Mouse (Mus musculus): ENCODE measurements around the gene Btnl6. TPM values are rescaled to one million over a fixed set of nuclear protein-coding genes. Genes with fewer than 3 reads are reported as not detected.

Gene Btnl6
- polyA plus RNA-seq, 1 experiment = not detected

GRCm38 (mm10) chr17:34560438-34560837 lies 43.3 kb upstream of the Btnl6 start:
- H3K4me3 ChIP-seq (ENCODE audit: low read depth, low read length) = no peak overlapping the region
- no peak overlapping the region for H3K9ac ChIP-seq (ENCODE audit: low read depth, poor library complexity, severe bottlenecking)
- H3K36me3 ChIP-seq (ENCODE audit: control insufficient read depth, insufficient read depth, low read length, poor library complexity, severe bottlenecking) = no peaks in the 10 kb centered on the region
- H3K4me1 ChIP-seq (ENCODE audit: control insufficient read depth, insufficient read depth, low read length) = peaks cover 6% of the 10 kb centered on the region
- no peak for TF ChIP-seq EP300 (IDR thresholded peaks at IDR 0.05; ENCODE audit: insufficient read depth, low read depth, low read length)
- no peak for TF ChIP-seq POLR2A (IDR thresholded peaks at IDR 0.05; ENCODE audit: insufficient read depth, low read length)
- TF ChIP-seq CTCF (IDR thresholded peaks at IDR 0.05; ENCODE audit: low read depth, low read length) = peak; percentile 39
- no peaks in the 10 kb centered on the region for H3K27me3 ChIP-seq (ENCODE audit: control insufficient read depth, insufficient read depth, low read length, poor library complexity, severe bottlenecking)
- H3K27ac ChIP-seq (ENCODE audit: insufficient read depth, low read length) = no peak overlapping the region
- no peaks in the 10 kb centered on the region for H3K9me3 ChIP-seq (replicated peaks; ENCODE audit: control insufficient read depth, insufficient read depth, low read length, poor library complexity, severe bottlenecking)

GRCm38 (mm10) chr17:34559895-34560294 lies 42.7 kb upstream of the Btnl6 start:
- Histone ChIP-seq H3K4me3 (ENCODE audit: low read depth, low read length) (0 out of 2 replicates have a peak overlapping the region, but pooled peaks have one; percentile 18), H3K9ac (ENCODE audit: low read depth, poor library complexity, severe bottlenecking) (no peak overlapping the region), H3K4me1 (ENCODE audit: control insufficient read depth, insufficient read depth, low read length) (peaks cover 5% of the 10 kb centered on the region), H3K27me3 (ENCODE audit: control insufficient read depth, insufficient read depth, low read length, poor library complexity, severe bottlenecking) (no peaks in the 10 kb centered on the region), H3K9me3 (replicated peaks; ENCODE audit: control insufficient read depth, insufficient read depth, low read length, poor library complexity, severe bottlenecking) (no peaks in the 10 kb centered on the region), H3K36me3 (ENCODE audit: control insufficient read depth, insufficient read depth, low read length, poor library complexity, severe bottlenecking) (no peaks in the 10 kb centered on the region), H3K27ac (ENCODE audit: insufficient read depth, low read length) (no peak overlapping the region)
- TF ChIP-seq CTCF (IDR thresholded peaks at IDR 0.05; ENCODE audit: low read depth, low read length) (peak; percentile 59), EP300 (IDR thresholded peaks at IDR 0.05; ENCODE audit: insufficient read depth, low read depth, low read length) (no peak)

GRCm38 (mm10) chr17:34559116-34559515 lies 42.0 kb upstream of the Btnl6 start:
- Histone ChIP-seq H3K27ac (ENCODE audit: insufficient read depth, low read length) (no peak overlapping the region), H3K4me1 (ENCODE audit: control insufficient read depth, insufficient read depth, low read length) (peaks cover under 1% of the 10 kb centered on the region), H3K36me3 (ENCODE audit: control insufficient read depth, insufficient read depth, low read length, poor library complexity, severe bottlenecking) (no peaks in the 10 kb centered on the region), H3K9me3 (replicated peaks; ENCODE audit: control insufficient read depth, insufficient read depth, low read length, poor library complexity, severe bottlenecking) (no peaks in the 10 kb centered on the region), H3K9ac (ENCODE audit: low read depth, poor library complexity, severe bottlenecking) (no peak overlapping the region), H3K4me3 (ENCODE audit: low read depth, low read length) (no peak overlapping the region), H3K27me3 (ENCODE audit: control insufficient read depth, insufficient read depth, low read length, poor library complexity, severe bottlenecking) (no peaks in the 10 kb centered on the region)
- TF ChIP-seq CTCF (IDR thresholded peaks at IDR 0.05; ENCODE audit: low read depth, low read length) (no peak), POLR2A (IDR thresholded peaks at IDR 0.05; ENCODE audit: insufficient read depth, low read length) (no peak), EP300 (IDR thresholded peaks at IDR 0.05; ENCODE audit: insufficient read depth, low read depth, low read length) (no peak)

- no peak for TF ChIP-seq EP300 (IDR thresholded peaks at IDR 0.05; ENCODE audit: insufficient read depth, low read depth, low read length)
- no peak for TF ChIP-seq POLR2A (IDR thresholded peaks at IDR 0.05; ENCODE audit: insufficient read depth, low read length)
- TF ChIP-seq CTCF (IDR thresholded peaks at IDR 0.05; ENCODE audit: low read depth, low read length) = no peak
- H3K27me3 ChIP-seq (ENCODE audit: control insufficient read depth, insufficient read depth, low read length, poor library complexity, severe bottlenecking) = no peaks in the 10 kb centered on the region
- H3K9me3 ChIP-seq (replicated peaks; ENCODE audit: control insufficient read depth, insufficient read depth, low read length, poor library complexity, severe bottlenecking) = no peaks in the 10 kb centered on the region
- H3K4me3 ChIP-seq (ENCODE audit: low read depth, low read length) = no peak overlapping the region
- no peaks in the 10 kb centered on the region for H3K36me3 ChIP-seq (ENCODE audit: control insufficient read depth, insufficient read depth, low read length, poor library complexity, severe bottlenecking)
- H3K27ac ChIP-seq (ENCODE audit: insufficient read depth, low read length) = no peak overlapping the region
- H3K9ac ChIP-seq (ENCODE audit: low read depth, poor library complexity, severe bottlenecking) = no peak overlapping the region
- H3K4me1 ChIP-seq (ENCODE audit: control insufficient read depth, insufficient read depth, low read length) = no peaks in the 10 kb centered on the region
Observed at GRCm38 (mm10) chr17:34557411-34557810, 40.3 kb upstream of the Btnl6 start.

DNA sequence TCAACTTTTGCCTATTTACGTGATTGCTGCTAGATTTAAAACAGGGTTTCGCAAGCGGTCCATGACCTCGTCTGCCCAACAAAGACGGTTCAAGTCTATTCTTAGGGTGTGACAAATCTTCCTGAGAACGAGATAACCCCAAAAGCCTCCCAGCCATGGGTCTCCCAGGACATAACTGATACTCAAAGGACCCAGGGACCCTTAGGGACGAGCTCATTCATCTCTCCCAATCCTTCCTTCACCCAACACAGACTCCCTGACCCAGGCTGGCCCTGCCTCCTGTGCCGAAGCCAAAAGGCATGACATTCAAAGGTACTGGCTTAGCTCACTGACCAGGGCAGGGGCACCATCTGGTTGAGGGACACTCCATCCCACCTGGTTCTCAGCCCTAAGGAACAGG lies 39.3 kb upstream of the Btnl6 start:
- no peaks in the 10 kb centered on the region for H3K36me3 ChIP-seq (ENCODE audit: control insufficient read depth, insufficient read depth, low read length, poor library complexity, severe bottlenecking)
- no peak for TF ChIP-seq POLR2A (IDR thresholded peaks at IDR 0.05; ENCODE audit: insufficient read depth, low read length)
- no peak for TF ChIP-seq CTCF (IDR thresholded peaks at IDR 0.05; ENCODE audit: low read depth, low read length)
- TF ChIP-seq EP300 (IDR thresholded peaks at IDR 0.05; ENCODE audit: insufficient read depth, low read depth, low read length) = no peak
- no peaks in the 10 kb centered on the region for H3K9me3 ChIP-seq (replicated peaks; ENCODE audit: control insufficient read depth, insufficient read depth, low read length, poor library complexity, severe bottlenecking)
- H3K27ac ChIP-seq (ENCODE audit: insufficient read depth, low read length) = no peak overlapping the region
- no peak overlapping the region for H3K4me3 ChIP-seq (ENCODE audit: low read depth, low read length)
- H3K4me1 ChIP-seq (ENCODE audit: control insufficient read depth, insufficient read depth, low read length) = no peaks in the 10 kb centered on the region
- no peaks in the 10 kb centered on the region for H3K27me3 ChIP-seq (ENCODE audit: control insufficient read depth, insufficient read depth, low read length, poor library complexity, severe bottlenecking)
- no peak overlapping the region for H3K9ac ChIP-seq (ENCODE audit: low read depth, poor library complexity, severe bottlenecking)

GRCm38 (mm10) chr17:34555483-34555882 lies 38.3 kb upstream of the Btnl6 start:
- Histone ChIP-seq H3K36me3 (ENCODE audit: control insufficient read depth, insufficient read depth, low read length, poor library complexity, severe bottlenecking) (no peaks in the 10 kb centered on the region), H3K9ac (ENCODE audit: low read depth, poor library complexity, severe bottlenecking) (no peak overlapping the region), H3K4me3 (ENCODE audit: low read depth, low read length) (no peak overlapping the region), H3K9me3 (replicated peaks; ENCODE audit: control insufficient read depth, insufficient read depth, low read length, poor library complexity, severe bottlenecking) (no peaks in the 10 kb centered on the region), H3K27ac (ENCODE audit: insufficient read depth, low read length) (no peak overlapping the region), H3K4me1 (ENCODE audit: control insufficient read depth, insufficient read depth, low read length) (no peaks in the 10 kb centered on the region), H3K27me3 (ENCODE audit: control insufficient read depth, insufficient read depth, low read length, poor library complexity, severe bottlenecking) (no peaks in the 10 kb centered on the region)
- peak; percentile 94 for TF ChIP-seq CTCF (IDR thresholded peaks at IDR 0.05; ENCODE audit: low read depth, low read length)
- TF ChIP-seq POLR2A (IDR thresholded peaks at IDR 0.05; ENCODE audit: insufficient read depth, low read length) = no peak
- no peak for TF ChIP-seq EP300 (IDR thresholded peaks at IDR 0.05; ENCODE audit: insufficient read depth, low read depth, low read length)

Measured in ES-Bruce4 (cell line).